Mouse (Mus musculus) intestine, postnatal 0 days (tissue): ENCODE results near the gene Plcb3. TPM values are rescaled to one million over a fixed set of nuclear protein-coding genes. Genes with fewer than 3 reads are reported as not detected.

Source experiments
- ATAC-seq: fragments of 200-750 bp; cut with Nextera tagmentation; 2 replicates; pipeline ENCODE4 v1.8.0; 2017; ENCODE audit warnings: mild to moderate bottlenecking, moderate TSS enrichment, moderate library complexity
- H3K27ac ChIP-seq: fragments of 300-500 bp; sonication (generic); 2 replicates; pipeline ENCODE4 v1.5.1; 2014; ENCODE audit warnings: mild to moderate bottlenecking, low read depth, low read length, moderate library complexity
- H3K27me3 ChIP-seq: fragments of 300-500 bp; sonication (generic); replicated peaks from 2 replicates; pipeline ENCODE4 v1.6.1; 2014; ENCODE audit warnings: low read length, mixed read lengths; ENCODE audit not compliant: control insufficient read depth, insufficient read depth
- H3K36me3 ChIP-seq: fragments of 300-500 bp; sonication (generic); 2 replicates; pipeline ENCODE4 v1.6.1; 2014; ENCODE audit warnings: mild to moderate bottlenecking, moderate library complexity; ENCODE audit not compliant: control insufficient read depth, insufficient read depth
- H3K4me1 ChIP-seq: fragments of 300-500 bp; sonication (generic); replicated peaks from 2 replicates; pipeline ENCODE4 v1.6.1; 2014; ENCODE audit warnings: antibody characterized with exemption, low read length, mixed read lengths; ENCODE audit not compliant: control insufficient read depth, insufficient read depth
- H3K4me2 ChIP-seq: fragments of 300-500 bp; sonication (generic); replicated peaks from 2 replicates; pipeline ENCODE4 v1.6.1; 2014; ENCODE audit warnings: low read depth, mild to moderate bottlenecking, moderate library complexity
- H3K4me3 ChIP-seq: fragments of 300-500 bp; sonication (generic); 2 replicates; pipeline ENCODE4 v1.5.1; 2014; ENCODE audit warnings: low read depth, low read length
- H3K9ac ChIP-seq: fragments of 300-500 bp; sonication (generic); 2 replicates; pipeline ENCODE4 v1.6.1; 2014; ENCODE audit warnings: mild to moderate bottlenecking, low read depth, low read length
- H3K9me3 ChIP-seq: fragments of 300-500 bp; sonication (generic); 2 replicates; pipeline ENCODE4 v1.6.1; 2016; ENCODE audit warnings: mixed run types; ENCODE audit not compliant: control insufficient read depth
- CTCF ChIP-seq: sonication (generic); IDR thresholded peaks from 2 replicates; pipeline ENCODE4 v1.5.1; 2016; ENCODE audit warnings: low read depth, mild to moderate bottlenecking, control low read depth, antibody characterized with exemption, moderate library complexity
- WGBS: fragments of 180-500 bp; shearing (Covaris S2); extraction: QIAGEN DNeasy Blood & Tissue Kit; methylation state at CpG from one replicate; pipeline ENCODE4 v1.1.7; 2014; 5-methylcytosine and 5-hydroxymethylcytosine counted together
- polyA plus RNA-seq: library from polyadenylated mRNA; unstranded; fragments of >200 nt; fragmentation: Nextera tagmentation; extraction: Ambion mirVana; gene quantifications from 2 replicates; pipeline ENCODE4 v1.2.1, GENCODE M21; 2015

The Plcb3 gene
- polyA plus RNA-seq, 1 experiment from 2014 or later, result 107 TPM

DNA sequence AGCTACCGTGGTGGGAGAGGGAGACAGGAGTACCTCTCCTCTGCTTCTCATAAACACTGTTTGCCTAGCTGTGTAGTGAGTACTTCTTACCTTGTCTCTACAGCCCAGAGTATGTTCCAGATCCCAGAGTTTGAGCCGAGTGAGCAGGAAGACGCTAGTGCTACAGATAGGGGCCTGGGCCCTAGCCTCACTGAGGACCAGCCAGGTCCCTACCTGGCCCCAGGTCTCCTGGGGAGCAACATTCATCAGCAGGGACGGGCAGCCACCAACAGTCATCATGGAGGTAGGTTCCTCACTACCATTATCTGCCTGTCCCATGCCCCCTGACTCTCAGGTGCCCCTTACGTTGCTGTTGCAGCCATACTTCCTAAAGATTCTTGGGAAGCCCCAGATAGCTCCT lies 33.5 kb downstream of the Plcb3 start:
- Histone ChIP-seq H3K4me2 (peak overlapping the region; percentile 96), H3K4me1 (no peaks in the 10 kb centered on the region), H3K9me3 (no peaks in the 10 kb centered on the region), H3K36me3 (peaks cover 3% of the 10 kb centered on the region; the same call in 1 of the 2 replicates), H3K27ac (peak overlapping the region; percentile 60; the same call in 1 of the 2 replicates), H3K4me3 (peak overlapping the region; percentile 94), H3K27me3 (no peaks in the 10 kb centered on the region), H3K9ac (peak overlapping the region; percentile 57)
- no peak for TF ChIP-seq CTCF
- WGBS, result 32% methylated on average over 5 of the region's 5 CpGs
- no peak for ATAC-seq

DNA sequence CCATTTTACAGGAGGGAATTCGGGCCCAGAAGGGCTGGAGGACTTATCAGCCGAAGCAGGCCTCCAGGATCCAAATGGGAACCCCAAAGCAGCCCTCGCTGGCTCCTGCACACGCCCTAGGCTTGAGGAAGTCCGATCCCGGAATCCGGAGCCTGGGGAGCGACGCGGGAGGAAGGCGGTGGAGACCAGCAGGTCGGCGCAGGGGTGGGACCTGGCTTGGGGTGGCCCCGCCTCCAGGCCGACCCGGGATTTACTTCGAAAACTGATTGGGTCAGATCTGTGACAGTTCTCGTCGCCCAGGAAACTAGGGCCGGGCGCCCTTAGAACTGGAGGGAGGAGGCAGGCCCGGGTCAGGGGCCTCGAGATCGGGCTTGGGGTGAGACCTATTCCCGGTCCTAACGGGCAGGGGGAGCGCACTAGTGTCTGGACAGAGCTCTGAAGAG lies 34.0 kb downstream of the Plcb3 start, which contains the start of gene Gpr137:
Gene Gpr137, minus strand, starts transcription at position 232 of the 443 bp plus-strand sequence.
- Histone ChIP-seq H3K9me3 (no peaks in the 10 kb centered on the region), H3K4me3 (peak within 1 kb of the TSS; percentile 94), H3K27me3 (no peaks in the 10 kb centered on the region), H3K27ac (peak within 1 kb of the TSS; percentile 96), H3K4me2 (peak within 1 kb of the TSS; percentile 96), H3K4me1 (no peaks in the 10 kb centered on the region), H3K9ac (peak within 1 kb of the TSS; percentile 57), H3K36me3 (peaks cover 3% of the 10 kb centered on the region; the same call in 1 of the 2 replicates)
- WGBS, result under 1% methylated on average over 27 of the region's 27 CpGs
- ATAC-seq, result peak; percentile 85
- peak; percentile 30; the same call in 1 of the 2 replicates for TF ChIP-seq CTCF

DNA sequence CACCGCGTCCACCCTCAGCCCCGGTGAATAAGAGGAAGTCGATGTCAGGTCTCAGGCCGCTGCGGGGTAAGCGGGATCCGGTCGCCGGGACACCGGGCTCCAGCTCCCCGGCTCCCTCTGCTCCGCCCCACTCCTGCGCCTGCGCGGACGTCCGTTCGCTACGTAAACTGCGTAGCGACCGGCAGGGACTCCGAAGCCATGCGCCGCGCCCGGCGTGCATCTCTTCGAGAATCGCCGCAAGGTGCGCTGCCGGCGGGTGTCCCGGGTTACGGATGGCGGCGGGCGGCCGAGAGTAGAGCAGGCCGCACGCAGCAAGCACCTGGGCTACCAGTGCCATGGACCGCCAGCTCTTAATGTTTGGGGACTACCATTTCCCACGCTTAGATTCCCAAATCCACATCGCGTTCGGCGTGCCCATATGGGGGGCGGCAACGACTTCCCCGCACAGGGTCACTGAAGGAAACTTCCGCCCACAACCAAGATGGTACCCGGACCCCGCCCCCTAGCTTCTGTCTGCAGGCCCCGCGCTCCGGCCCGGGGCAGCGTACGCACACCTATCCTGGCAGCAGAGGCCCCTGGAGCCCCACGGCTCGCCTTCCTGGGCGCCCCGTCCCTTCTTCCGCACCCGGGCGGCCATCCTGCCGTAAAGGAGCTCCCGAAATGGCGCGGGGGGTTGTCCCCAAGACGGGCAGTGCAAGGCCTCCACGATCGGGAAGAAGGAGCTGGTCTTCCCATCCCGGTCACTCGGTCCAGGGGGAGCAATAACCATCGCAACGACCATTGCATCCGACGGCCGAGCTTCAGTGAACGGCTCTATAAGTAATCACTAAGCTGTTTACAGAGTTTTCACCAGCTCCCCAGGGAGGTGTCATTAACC lies 34.7 kb downstream of the Plcb3 start, which contains the start of gene Bad:
Gene Bad, plus strand, starts transcription at position 490 of the 877 bp plus-strand sequence.
- H3K27me3 ChIP-seq, result no peaks in the 10 kb centered on the region
- peak within 1 kb of the TSS; percentile 96 for H3K4me2 ChIP-seq
- H3K36me3 ChIP-seq, result peaks cover 3% of the 10 kb centered on the region; the same call in 1 of the 2 replicates
- H3K27ac ChIP-seq, result peak within 1 kb of the TSS; percentile 96
- under 1% methylated on average over 83 of the region's 83 CpGs for WGBS
- peak; percentile 82 for ATAC-seq
- no peaks in the 10 kb centered on the region for H3K4me1 ChIP-seq
- H3K9me3 ChIP-seq, result no peaks in the 10 kb centered on the region
- peak within 1 kb of the TSS; percentile 57 for H3K9ac ChIP-seq
- peak; percentile 38 for TF ChIP-seq CTCF
- peak within 1 kb of the TSS; percentile 94 for H3K4me3 ChIP-seq

DNA sequence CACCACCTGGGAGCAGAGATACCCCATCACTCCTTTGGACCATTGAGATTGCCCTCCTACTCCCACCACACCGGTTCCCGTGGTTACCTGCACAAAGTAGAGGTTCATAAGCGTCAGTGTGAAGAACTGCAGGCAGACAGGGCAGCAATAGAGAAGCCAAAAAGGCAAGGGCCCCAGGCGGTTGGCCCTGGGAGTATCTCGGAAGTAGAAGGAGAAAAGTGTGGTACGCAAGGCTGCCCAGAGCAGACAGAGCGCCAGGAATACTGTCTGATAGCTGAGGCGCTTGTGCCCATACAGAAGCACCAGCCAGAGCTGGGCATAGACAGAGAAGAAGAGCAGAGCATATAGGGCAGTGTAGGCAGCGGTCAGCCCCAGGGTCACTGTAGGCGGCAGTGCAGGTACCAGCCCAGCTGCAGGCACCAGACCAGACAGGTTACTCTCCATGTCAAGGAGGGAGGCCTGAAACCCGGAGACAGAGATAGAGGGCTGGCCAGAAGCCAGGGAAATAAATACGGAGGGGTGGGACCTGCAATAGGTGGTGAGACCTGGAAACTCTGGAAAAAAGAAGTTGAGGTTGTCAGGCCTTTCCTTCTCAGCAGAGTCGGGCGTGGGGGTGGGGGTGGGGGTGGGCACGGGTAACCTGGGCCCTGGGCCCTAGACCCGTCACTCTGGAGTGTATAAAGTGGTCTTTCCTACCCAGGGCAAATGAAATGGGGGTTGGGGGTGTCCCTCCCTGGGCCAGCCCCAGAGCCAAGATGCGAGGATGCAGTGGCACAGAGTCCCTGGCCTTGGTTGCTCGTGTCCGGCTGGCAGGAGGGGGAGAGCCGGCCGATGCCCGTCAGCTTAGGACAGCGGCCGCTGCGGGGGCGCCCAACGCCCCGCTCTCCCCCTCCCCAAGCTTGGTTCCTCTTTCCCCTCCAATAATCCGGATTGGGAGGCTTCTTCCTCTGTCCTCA lies 35.6 kb downstream of the Plcb3 start:
- peaks cover 6% of the 10 kb centered on the region; the same call in 1 of the 2 replicates for H3K27me3 ChIP-seq
- 0 out of 2 replicates have a peak overlapping the region, but pooled peaks have one; percentile 96 for H3K27ac ChIP-seq
- peak overlapping the region; percentile 57 for H3K9ac ChIP-seq
- WGBS, result 19% methylated on average over 28 of the region's 29 CpGs
- H3K4me1 ChIP-seq, result no peaks in the 10 kb centered on the region
- peaks cover 3% of the 10 kb centered on the region; the same call in 1 of the 2 replicates for H3K36me3 ChIP-seq
- peak overlapping the region; percentile 96 for H3K4me2 ChIP-seq
- TF ChIP-seq CTCF, result no peak
- H3K9me3 ChIP-seq, result no peaks in the 10 kb centered on the region
- peak overlapping the region; percentile 94 for H3K4me3 ChIP-seq
- ATAC-seq, result no peak

DNA sequence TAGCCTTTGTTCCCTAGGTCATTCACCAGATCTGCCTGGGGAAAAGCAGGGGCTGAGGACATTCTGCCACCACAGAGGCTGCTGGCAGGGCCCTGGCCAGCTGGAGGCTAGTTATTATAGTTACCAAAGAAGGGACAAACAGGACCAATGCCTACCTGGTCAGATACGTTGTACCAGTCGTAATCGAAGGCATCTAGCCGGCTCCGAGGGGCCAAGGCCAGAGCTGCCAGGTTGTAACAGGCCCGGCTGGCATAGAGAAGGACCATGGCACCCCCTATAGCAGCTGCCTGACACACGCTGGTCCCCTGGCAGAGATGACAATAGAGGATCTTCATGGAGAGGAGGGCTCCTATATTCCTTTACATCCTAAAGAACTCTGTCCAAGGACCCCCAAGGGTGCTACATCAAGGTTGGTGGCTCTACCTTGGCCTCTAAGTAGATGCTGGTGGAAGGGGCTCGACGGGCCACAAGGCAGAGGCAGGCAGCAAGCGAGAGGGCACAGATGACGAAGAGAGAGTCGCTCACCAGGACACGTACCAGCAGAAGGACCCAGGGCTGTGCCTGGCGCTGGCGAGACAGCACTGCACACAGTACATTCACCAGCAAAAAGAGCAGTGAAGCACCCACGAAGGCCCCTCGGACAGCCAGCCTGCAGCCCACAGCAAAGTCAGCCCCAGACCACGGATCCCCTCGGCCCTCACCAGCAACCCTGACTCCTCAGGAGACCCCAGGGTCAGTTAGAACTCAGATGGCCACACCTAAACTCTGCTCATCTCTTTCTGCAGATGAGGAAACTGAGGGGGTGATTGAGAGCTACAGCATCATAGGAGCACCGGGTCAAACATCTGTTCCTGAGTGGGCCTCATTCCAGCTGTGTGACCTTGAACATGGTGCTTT lies 36.9 kb downstream of the Plcb3 start:
- no peak for TF ChIP-seq CTCF
- no peak overlapping the region for H3K4me3 ChIP-seq
- H3K36me3 ChIP-seq, result no peaks in the 10 kb centered on the region; the same call in 1 of the 2 replicates
- peaks cover 18% of the 10 kb centered on the region for H3K27me3 ChIP-seq
- no peak for ATAC-seq
- no peak overlapping the region for H3K9ac ChIP-seq
- no peaks in the 10 kb centered on the region for H3K9me3 ChIP-seq
- H3K27ac ChIP-seq, result peak overlapping the region; percentile 28; the same call in 1 of the 2 replicates
- H3K4me2 ChIP-seq, result no peak overlapping the region
- 89% methylated on average over 20 of the region's 20 CpGs for WGBS
- no peaks in the 10 kb centered on the region for H3K4me1 ChIP-seq
